Mouse (Mus musculus): Measurements from ENCODE around the gene Cstf1.

Gene Cstf1

DNA sequence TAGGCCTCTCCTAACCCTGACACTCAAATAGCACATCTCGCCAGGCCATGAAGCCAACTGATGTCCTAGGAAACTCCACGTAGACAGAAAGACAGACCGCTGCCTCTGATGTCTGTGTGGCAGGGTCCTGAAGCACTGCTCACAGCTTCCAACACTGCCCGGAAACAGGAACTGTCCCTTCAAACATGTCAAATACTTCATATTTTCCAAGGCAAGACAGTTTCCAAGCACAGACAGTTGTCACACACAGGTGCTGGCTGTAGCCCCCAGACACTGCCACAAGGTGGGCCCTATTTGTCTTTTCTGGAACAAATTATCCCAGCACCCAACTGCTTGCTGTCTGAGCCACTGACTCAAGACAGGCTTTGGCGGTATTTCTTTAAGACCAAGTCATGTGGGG is 47.7 kb downstream of the Cstf1 start:
- DNase-seq, result no peak

DNA sequence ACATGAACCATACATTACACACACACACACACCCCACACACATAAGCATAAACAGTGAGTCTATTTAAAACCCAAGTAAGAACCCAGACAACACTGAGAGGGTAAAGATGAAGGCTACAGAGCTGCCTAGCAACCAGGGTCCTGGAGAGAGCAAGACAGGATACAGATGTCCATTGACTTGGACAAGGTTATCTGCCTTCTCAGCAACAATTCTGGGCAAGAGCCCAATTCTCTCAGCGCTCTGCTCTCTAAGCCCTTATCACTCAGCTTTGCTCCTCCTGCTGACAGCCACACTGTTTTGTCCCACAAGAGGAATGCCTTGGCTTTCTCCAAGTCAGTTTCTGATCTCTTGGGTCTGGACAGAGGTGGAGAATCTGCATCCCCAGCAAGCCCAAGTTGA is 60.1 kb downstream of the Cstf1 start:
- DNase-seq, result no peak
